Mouse (Mus musculus): ENCODE results near the gene Npy1r.

Gene Npy1r

GRCm38 (mm10) chr8:66696970-66697843 lies at the start of gene Npy1r:
Gene Npy1r, plus strand, starts transcription at chr8:66697192.
- DNase-seq (ENCODE audit: low read depth, low spot score) = peak; percentile 44

GRCm38 (mm10) chr8:66681261-66681660 lies 15.7 kb upstream of the Npy1r start:
- DNase-seq (ENCODE audit: low read depth, low spot score) = no peak

- no peak for DNase-seq (ENCODE audit: low read depth, low spot score)
Measured at GRCm38 (mm10) chr8:66687511-66688329, 9.3 kb upstream of the Npy1r start, which contains the start of gene Npy5r. Gene Npy5r, minus strand, starts transcription at chr8:66688128.

DNA sequence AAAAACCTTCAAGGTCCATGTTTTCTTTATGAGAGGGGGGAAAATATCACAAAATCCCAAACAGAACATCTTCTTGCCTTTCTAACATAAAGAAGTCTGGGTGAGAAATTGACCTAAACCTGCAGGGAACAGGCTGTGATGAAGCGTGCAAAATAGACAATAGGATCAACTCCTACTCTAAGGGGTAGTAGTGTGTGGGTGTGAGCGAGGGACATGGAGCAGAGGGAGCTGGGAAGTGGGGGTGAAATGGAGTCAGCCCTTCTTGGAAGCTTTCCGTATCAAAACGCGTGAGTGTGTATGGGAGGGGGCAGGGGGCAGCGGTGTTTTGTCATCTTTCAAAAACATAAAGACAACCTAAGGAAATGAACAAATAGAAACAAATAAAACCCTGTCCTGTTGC lies 8.6 kb upstream of the Npy1r start:
- no peak for DNase-seq (ENCODE audit: low read depth, low spot score)

DNA sequence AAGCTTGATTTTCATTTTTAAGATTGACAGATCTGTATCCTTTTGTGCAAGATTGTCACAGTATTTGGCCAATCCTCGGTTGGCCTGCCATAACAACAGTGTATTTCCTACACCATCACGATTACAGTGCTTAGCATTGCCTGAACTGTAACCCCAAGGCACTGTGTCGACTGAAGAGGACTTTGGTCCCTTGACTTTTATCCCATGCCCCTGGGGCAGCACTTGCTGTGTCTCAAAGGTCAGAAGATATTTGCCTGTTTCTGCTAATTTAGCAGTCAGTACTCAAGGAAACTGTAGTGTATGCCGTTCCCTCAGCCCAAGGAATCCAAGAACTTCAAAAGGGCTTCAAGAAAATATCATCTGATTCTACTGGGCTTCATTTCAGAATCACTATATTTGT lies 8.2 kb upstream of the Npy1r start:
- DNase-seq (ENCODE audit: low read depth, low spot score) = no peak

DNA sequence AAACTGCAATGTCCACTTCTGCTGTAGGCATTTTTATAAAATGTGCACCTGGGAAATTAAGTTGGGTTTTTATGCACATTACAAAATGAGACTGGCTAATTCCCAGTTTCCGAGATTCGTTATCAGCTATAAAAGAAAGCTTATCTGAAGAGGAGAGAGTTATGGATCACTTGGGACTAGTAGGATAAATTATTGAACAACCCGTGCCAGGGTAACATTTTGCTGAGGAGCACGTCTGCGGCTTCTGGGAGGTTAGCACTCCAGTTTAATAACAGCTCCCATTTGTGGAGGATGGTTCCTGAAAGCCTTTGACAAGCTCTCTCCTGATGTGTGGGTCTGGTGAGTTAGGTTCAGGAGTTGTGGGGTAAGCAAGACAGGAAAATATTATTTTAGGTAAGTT lies 6.6 kb upstream of the Npy1r start:
- DNase-seq (ENCODE audit: low read depth, low spot score) = no peak

DNA sequence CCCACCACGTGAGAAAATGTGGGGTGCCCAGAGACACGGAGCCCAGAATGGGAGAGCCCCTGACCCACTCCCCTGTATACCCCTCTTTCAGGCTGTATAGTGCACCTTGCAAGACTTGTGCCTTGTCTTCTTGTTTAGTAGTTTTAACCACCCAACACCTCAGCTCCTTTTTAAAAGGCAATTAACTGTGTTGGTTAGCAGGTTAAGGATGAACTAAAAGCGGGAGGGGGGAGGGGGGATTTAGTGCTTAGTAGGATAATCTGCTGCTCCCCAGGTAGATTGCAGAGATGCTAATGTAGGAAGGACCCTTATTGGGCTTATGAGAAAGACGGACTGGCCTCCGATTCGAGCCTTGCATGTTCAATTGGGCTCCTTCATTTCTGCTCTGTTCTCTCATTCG lies 1.0 kb downstream of the Npy1r start:
- DNase-seq (ENCODE audit: low read depth, low spot score) = no peak

- DNase-seq (ENCODE audit: low read depth, low spot score) = no peak
Measured at GRCm38 (mm10) chr8:66698782-66699181, 1.8 kb downstream of the Npy1r start.

DNA sequence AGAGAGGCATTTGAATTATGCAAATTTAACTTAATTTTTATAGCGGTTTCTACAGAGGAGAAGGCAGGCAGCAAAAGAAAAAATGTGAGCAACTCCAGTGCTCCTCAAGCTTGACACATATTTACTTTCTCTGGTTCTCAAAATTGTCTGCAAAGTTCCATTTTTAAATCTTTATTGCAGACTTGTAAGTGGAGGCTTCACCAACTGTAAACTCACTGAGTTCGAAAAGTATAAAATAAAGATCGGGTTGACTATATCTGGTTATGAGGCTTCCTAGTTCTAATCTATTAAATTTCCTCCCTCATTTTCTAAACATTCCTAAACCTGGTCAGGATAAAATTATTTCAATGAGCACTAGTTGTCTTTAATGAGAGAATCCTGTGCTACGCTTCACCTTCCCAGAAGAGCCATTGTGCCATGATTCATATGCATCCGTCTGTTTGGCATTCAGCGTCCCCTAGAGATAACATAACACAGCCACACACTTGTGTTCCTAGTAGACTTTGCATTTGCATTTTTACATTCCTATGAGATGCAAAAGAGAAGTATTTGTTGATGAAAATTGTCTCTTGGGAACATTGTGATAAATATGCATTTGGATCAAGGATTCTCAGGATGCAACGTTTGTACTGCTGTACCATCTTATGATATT lies 17.5 kb downstream of the Npy1r start:
- no peak for DNase-seq (ENCODE audit: low read depth, low spot score)

DNA sequence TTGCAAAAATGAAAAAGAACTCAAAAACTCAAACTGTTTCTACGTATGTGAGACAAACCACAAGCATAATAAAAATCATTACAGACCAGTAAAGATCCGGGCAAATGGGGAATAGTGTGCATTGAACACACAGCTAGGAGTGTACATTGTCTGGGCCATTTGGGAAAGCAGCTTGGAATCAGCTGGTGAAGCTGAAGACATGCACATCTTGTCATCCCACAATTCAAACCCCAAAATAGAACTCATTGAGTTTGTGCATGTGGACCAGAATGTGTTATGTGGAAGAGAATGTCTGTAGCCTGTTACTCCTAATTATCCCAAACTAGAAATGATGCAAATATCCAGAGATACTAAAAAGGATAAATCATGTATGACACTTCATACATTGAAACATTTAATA lies 25.8 kb downstream of the Npy1r start:
- no peak for DNase-seq (ENCODE audit: low read depth, low spot score)

DNA sequence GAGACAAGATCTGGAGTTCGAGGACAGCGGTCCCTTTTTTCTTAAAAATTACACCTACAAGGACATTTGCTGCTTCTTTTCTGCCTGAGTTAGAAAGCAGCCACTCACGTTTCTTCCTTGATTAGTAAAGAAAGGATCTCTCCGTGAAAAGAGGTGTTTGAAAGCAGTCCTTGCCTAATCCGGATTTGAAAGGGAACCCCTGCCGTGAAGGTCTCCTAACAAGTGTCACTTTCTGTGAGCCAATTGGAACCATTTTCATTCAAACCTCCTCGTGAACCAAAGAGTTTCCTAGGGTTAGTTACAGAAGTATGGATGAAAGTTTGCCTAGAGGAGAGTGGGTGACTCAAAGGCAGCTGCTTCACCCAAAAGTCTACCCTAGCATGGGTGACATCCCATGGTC lies 32.5 kb downstream of the Npy1r start:
- no peak for DNase-seq (ENCODE audit: low read depth, low spot score)

DNA sequence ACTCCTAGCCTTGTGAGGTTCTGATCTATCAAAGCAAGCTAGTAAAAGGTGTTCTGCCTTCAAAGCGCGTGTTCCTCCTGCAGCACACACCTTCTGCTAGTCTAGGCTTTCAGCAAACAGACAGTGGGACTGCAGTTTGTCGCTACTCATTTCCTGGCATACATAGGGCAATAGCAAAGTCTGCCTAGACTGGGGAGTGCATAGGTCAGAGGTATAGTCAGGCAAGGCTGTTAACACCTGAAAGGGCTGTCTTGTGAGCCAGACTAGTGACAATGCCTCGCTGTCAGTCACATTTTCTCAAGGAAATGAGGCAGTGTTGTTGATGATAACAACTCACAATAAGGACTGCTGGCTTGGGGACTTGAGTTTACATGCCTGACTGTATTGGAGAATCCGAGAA lies 35.0 kb downstream of the Npy1r start:
- DNase-seq (ENCODE audit: low read depth, low spot score) = no peak

DNA sequence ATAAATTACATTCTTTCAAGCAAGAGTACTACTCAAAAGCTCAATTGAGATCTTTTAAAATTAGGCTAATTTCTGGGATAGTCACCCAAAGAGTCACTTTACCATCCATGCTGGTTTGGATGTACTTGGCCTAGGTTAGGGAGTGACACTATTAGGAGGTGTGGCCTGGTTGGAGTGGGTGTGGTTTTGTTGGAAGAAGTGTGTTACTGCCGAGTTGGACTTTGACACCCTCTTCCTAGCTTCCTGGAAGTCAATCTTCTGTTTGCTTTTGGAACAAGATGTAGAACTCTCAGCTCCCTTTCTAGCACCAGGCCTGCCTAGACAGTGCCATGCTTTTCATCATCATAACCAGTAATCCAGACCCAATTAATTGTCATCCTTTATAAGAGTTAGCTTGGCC lies 45.4 kb downstream of the Npy1r start:
- DNase-seq (ENCODE audit: low read depth, low spot score) = no peak

GRCm38 (mm10) chr8:66745612-66746011 lies 48.6 kb downstream of the Npy1r start:
- no peak for DNase-seq (ENCODE audit: low read depth, low spot score)

- DNase-seq (ENCODE audit: low read depth, low spot score) = no peak
Measured at GRCm38 (mm10) chr8:66751621-66752020, 54.6 kb downstream of the Npy1r start.

DNA sequence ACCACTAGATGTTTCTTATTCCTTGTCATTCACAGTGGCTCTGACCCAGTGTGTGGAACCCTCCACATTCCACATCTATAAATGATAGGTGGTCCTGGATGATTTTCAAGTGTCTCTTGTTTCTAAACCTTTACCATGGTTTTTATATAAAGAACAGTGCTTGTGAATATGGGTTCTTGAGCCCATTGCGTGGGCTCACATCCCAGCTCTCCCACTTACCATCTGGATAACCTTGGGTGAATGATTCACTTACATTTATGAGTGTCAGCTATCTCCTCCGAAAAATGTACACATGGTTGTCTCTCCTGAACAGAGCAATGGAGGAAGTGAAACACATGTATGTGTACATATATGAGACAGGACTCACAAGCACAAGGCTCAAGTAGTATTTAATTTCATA lies 59.2 kb downstream of the Npy1r start:
- no peak for DNase-seq (ENCODE audit: low read depth, low spot score)

Data from embryo, embryonic 11.5 days (tissue).